Mouse (Mus musculus) yolk sac, embryonic 10.5 days (tissue): ENCODE measurements around the gene Acot2.

Experiments used
- DNase-seq: peaks from one replicate; pipeline ENCODE4 v3.0.0-alpha.2; 2017; ENCODE audit warnings: low spot score

The Acot2 gene

GRCm38 (mm10) chr12:84038241-84038640 is 50.6 kb downstream of the Acot2 start, which contains the start of gene Acot4:
Acot4 (plus strand) TSS chr12:84038379.
- DNase-seq = peak; percentile 82

GRCm38 (mm10) chr12:84038691-84039111 is 51.0 kb downstream of the Acot2 start, which contains the start of gene Gm49366:
Gm49366 (plus strand) TSS chr12:84038935.
- peak; percentile 89 for DNase-seq

GRCm38 (mm10) chr12:84042248-84042647 is 54.6 kb downstream of the Acot2 start:
- DNase-seq = peak; percentile 79
